Mouse (Mus musculus) neural tube, embryonic 12.5 days (tissue): ENCODE data around the gene Agbl1. TPM values are rescaled to one million over a fixed set of nuclear protein-coding genes. Genes with fewer than 3 reads are reported as not detected.
A peak's percentile ranks its signal among the peaks of the same experiment; 100 is the strongest.

ENCODE experiments used
- ATAC-seq: fragments of 200-750 bp; cut with Nextera tagmentation; 2 replicates; pipeline ENCODE4 v1.8.0; 2017; ENCODE audit warnings: low read depth, mild to moderate bottlenecking, moderate TSS enrichment, moderate library complexity; ENCODE audit not compliant: low FRiP score
- H3K27ac ChIP-seq: fragments of 300-500 bp; sonication (generic); 2 replicates; pipeline ENCODE4 v1.5.1; 2016
- H3K27me3 ChIP-seq: fragments of 300-500 bp; sonication (generic); replicated peaks from 2 replicates; pipeline ENCODE4 v1.6.1; 2016; ENCODE audit warnings: mild to moderate bottlenecking
- H3K36me3 ChIP-seq: fragments of 300-500 bp; sonication (generic); 2 replicates; pipeline ENCODE4 v1.6.1; 2016; ENCODE audit warnings: mild to moderate bottlenecking
- H3K4me1 ChIP-seq: fragments of 300-500 bp; sonication (generic); 2 replicates; pipeline ENCODE4 v1.6.1; 2016
- H3K4me2 ChIP-seq: fragments of 300-500 bp; sonication (generic); replicated peaks from 2 replicates; pipeline ENCODE4 v1.6.1; 2016; ENCODE audit warnings: mild to moderate bottlenecking
- H3K4me3 ChIP-seq: fragments of 300-500 bp; sonication (generic); 2 replicates; pipeline ENCODE4 v1.5.1; 2016
- H3K9ac ChIP-seq: fragments of 300-500 bp; sonication (generic); 2 replicates; pipeline ENCODE4 v1.6.1; 2016; ENCODE audit warnings: mild to moderate bottlenecking
- H3K9me3 ChIP-seq: fragments of 300-500 bp; sonication (generic); 2 replicates; pipeline ENCODE4 v1.6.1; 2016; ENCODE audit warnings: mild to moderate bottlenecking
- WGBS: fragments of 180-500 bp; shearing (Covaris S2); methylation state at CpG from one replicate; pipeline ENCODE4 v1.1.7; 2016; 5-methylcytosine and 5-hydroxymethylcytosine counted together
- polyA plus RNA-seq: library from polyadenylated mRNA; unstranded; fragments of >200 nt; fragmentation: Nextera tagmentation; extraction: Ambion mirVana; gene quantifications from 2 replicates; pipeline ENCODE4 v1.2.1, GENCODE M21; 2016

Gene Agbl1
- polyA plus RNA-seq, 1 experiment from 2014 or later: 0.16 TPM

GRCm38 (mm10) chr7:76392941-76393817, 163.5 kb downstream of the Agbl1 start:
- peak overlapping the region; percentile 21; the same call in 1 of the 2 replicates for H3K4me3 ChIP-seq
- no peak overlapping the region for H3K27ac ChIP-seq
- H3K9me3 ChIP-seq: no peaks in the 10 kb centered on the region
- peak; percentile 90 for ATAC-seq
- H3K36me3 ChIP-seq: no peaks in the 10 kb centered on the region
- 8% methylated on average over 15 of the region's 15 CpGs for WGBS
- peak overlapping the region; percentile 56 for H3K4me2 ChIP-seq
- H3K27me3 ChIP-seq: no peaks in the 10 kb centered on the region
- H3K4me1 ChIP-seq: no peaks in the 10 kb centered on the region; the same call in 1 of the 2 replicates
- peak overlapping the region; percentile 33; the same call in 1 of the 2 replicates for H3K9ac ChIP-seq

GRCm38 (mm10) chr7:76407930-76408557, 178.4 kb downstream of the Agbl1 start:
- no peak for ATAC-seq
- Histone ChIP-seq H3K4me2 (no peak overlapping the region), H3K9ac (no peak overlapping the region), H3K27ac (no peak overlapping the region), H3K27me3 (no peaks in the 10 kb centered on the region), H3K9me3 (no peaks in the 10 kb centered on the region), H3K4me3 (no peak overlapping the region), H3K4me1 (no peaks in the 10 kb centered on the region), H3K36me3 (no peaks in the 10 kb centered on the region)
- 43% methylated on average over 4 of the region's 4 CpGs for WGBS

GRCm38 (mm10) chr7:76409020-76409419, 179.3 kb downstream of the Agbl1 start:
- no peak for ATAC-seq
- H3K4me3 ChIP-seq: no peak overlapping the region
- no peak overlapping the region for H3K4me2 ChIP-seq
- H3K9me3 ChIP-seq: no peaks in the 10 kb centered on the region
- no peaks in the 10 kb centered on the region for H3K27me3 ChIP-seq
- no peaks in the 10 kb centered on the region for H3K4me1 ChIP-seq
- no peaks in the 10 kb centered on the region for H3K36me3 ChIP-seq
- H3K27ac ChIP-seq: no peak overlapping the region
- no peak overlapping the region for H3K9ac ChIP-seq
- WGBS: 57% methylated on average over 10 of the region's 10 CpGs

- no peak overlapping the region for H3K4me3 ChIP-seq
- no peaks in the 10 kb centered on the region for H3K27me3 ChIP-seq
- H3K9me3 ChIP-seq: no peaks in the 10 kb centered on the region
- no peaks in the 10 kb centered on the region for H3K36me3 ChIP-seq
- H3K9ac ChIP-seq: no peak overlapping the region
- H3K4me1 ChIP-seq: no peaks in the 10 kb centered on the region
- ATAC-seq: no peak
- no peak overlapping the region for H3K4me2 ChIP-seq
- WGBS: 90% methylated on average over 9 of the region's 9 CpGs
- no peak overlapping the region for H3K27ac ChIP-seq
Observed at GRCm38 (mm10) chr7:76410403-76411180, 180.9 kb downstream of the Agbl1 start.

- no peak overlapping the region for H3K9ac ChIP-seq
- no peak for ATAC-seq
- 52% methylated on average over 4 of the region's 4 CpGs for WGBS
- no peak overlapping the region for H3K4me2 ChIP-seq
- H3K9me3 ChIP-seq: no peaks in the 10 kb centered on the region
- H3K4me1 ChIP-seq: no peaks in the 10 kb centered on the region
- H3K36me3 ChIP-seq: no peaks in the 10 kb centered on the region
- H3K4me3 ChIP-seq: no peak overlapping the region
- no peak overlapping the region for H3K27ac ChIP-seq
- no peaks in the 10 kb centered on the region for H3K27me3 ChIP-seq
Observed at GRCm38 (mm10) chr7:76411933-76412587, 182.4 kb downstream of the Agbl1 start.

- ATAC-seq: no peak
- WGBS: 24% methylated on average over 3 of the region's 3 CpGs
- no peaks in the 10 kb centered on the region for H3K27me3 ChIP-seq
Observed at GRCm38 (mm10) chr7:76416084-76416597, 186.5 kb downstream of the Agbl1 start.

GRCm38 (mm10) chr7:76438581-76438980, 208.9 kb downstream of the Agbl1 start:
- Histone ChIP-seq H3K4me3 (no peak overlapping the region), H3K4me1 (no peaks in the 10 kb centered on the region), H3K27me3 (no peaks in the 10 kb centered on the region), H3K9me3 (no peaks in the 10 kb centered on the region), H3K9ac (no peak overlapping the region), H3K4me2 (no peak overlapping the region), H3K27ac (no peak overlapping the region), H3K36me3 (no peaks in the 10 kb centered on the region)
- no peak for ATAC-seq

More at GRCm38 (mm10) chr7:76416084-76416597, 186.5 kb downstream of the Agbl1 start:
- Histone ChIP-seq H3K4me2 (no peak overlapping the region), H3K9ac (no peak overlapping the region), H3K27ac (no peak overlapping the region), H3K9me3 (no peaks in the 10 kb centered on the region), H3K4me1 (no peaks in the 10 kb centered on the region), H3K4me3 (no peak overlapping the region), H3K36me3 (no peaks in the 10 kb centered on the region)

- Histone ChIP-seq H3K4me1 (no peaks in the 10 kb centered on the region), H3K4me2 (no peak overlapping the region), H3K9ac (no peak overlapping the region), H3K36me3 (no peaks in the 10 kb centered on the region), H3K9me3 (no peaks in the 10 kb centered on the region), H3K27me3 (no peaks in the 10 kb centered on the region), H3K4me3 (no peak overlapping the region), H3K27ac (no peak overlapping the region)
- no peak for ATAC-seq
- 62% methylated on average over 4 of the region's 4 CpGs for WGBS
Observed at GRCm38 (mm10) chr7:76438988-76439387, 209.3 kb downstream of the Agbl1 start.

GRCm38 (mm10) chr7:76462361-76463001, 232.8 kb downstream of the Agbl1 start:
- no peak for ATAC-seq
- Histone ChIP-seq H3K9me3 (no peaks in the 10 kb centered on the region), H3K4me1 (peaks cover 5% of the 10 kb centered on the region), H3K9ac (no peak overlapping the region), H3K4me3 (no peak overlapping the region), H3K27me3 (no peaks in the 10 kb centered on the region), H3K27ac (no peak overlapping the region), H3K4me2 (no peak overlapping the region), H3K36me3 (no peaks in the 10 kb centered on the region)
- WGBS: 46% methylated on average over 5 of the region's 5 CpGs

- WGBS: 87% methylated on average over 2 of the region's 2 CpGs
- ATAC-seq: no peak
- no peak overlapping the region for H3K9ac ChIP-seq
- no peaks in the 10 kb centered on the region for H3K27me3 ChIP-seq
- H3K9me3 ChIP-seq: no peaks in the 10 kb centered on the region
- no peak overlapping the region for H3K27ac ChIP-seq
- no peak overlapping the region for H3K4me3 ChIP-seq
- no peak overlapping the region for H3K4me2 ChIP-seq
- no peaks in the 10 kb centered on the region for H3K36me3 ChIP-seq
- peaks cover 5% of the 10 kb centered on the region for H3K4me1 ChIP-seq
Observed at GRCm38 (mm10) chr7:76466427-76466826, 236.7 kb downstream of the Agbl1 start.

GRCm38 (mm10) chr7:76474233-76474632, 244.5 kb downstream of the Agbl1 start:
- no peaks in the 10 kb centered on the region for H3K4me1 ChIP-seq
- H3K27ac ChIP-seq: no peak overlapping the region
- no peaks in the 10 kb centered on the region for H3K36me3 ChIP-seq
- no peak overlapping the region for H3K9ac ChIP-seq
- WGBS: 34% methylated on average over 6 of the region's 6 CpGs
- no peak overlapping the region for H3K4me3 ChIP-seq
- H3K27me3 ChIP-seq: no peaks in the 10 kb centered on the region
- no peak for ATAC-seq
- no peaks in the 10 kb centered on the region for H3K9me3 ChIP-seq
- no peak overlapping the region for H3K4me2 ChIP-seq
